Mouse (Mus musculus) liver, embryonic 12.5 days (tissue): ENCODE data around the gene Slc6a9. TPM values are rescaled to one million over a fixed set of nuclear protein-coding genes. Genes with fewer than 3 reads are reported as not detected.
A peak's percentile ranks its signal among the peaks of the same experiment; 100 is the strongest.

Experiments used
- ATAC-seq: fragments of 200-750 bp; cut with Nextera tagmentation; 2 replicates; pipeline ENCODE4 v1.8.0; 2017; ENCODE audit warnings: moderate number of reproducible peaks, mild to moderate bottlenecking, moderate library complexity
- H3K27ac ChIP-seq: fragments of 300-500 bp; sonication (generic); 2 replicates; pipeline ENCODE4 v1.5.1; 2016; ENCODE audit warnings: mild to moderate bottlenecking
- H3K27me3 ChIP-seq: fragments of 300-500 bp; sonication (generic); replicated peaks from 2 replicates; pipeline ENCODE4 v1.6.1; 2016; ENCODE audit warnings: mild to moderate bottlenecking, moderate library complexity
- H3K36me3 ChIP-seq: fragments of 300-500 bp; sonication (generic); 2 replicates; pipeline ENCODE4 v1.6.1; 2016; ENCODE audit warnings: mild to moderate bottlenecking, moderate library complexity
- H3K4me1 ChIP-seq: fragments of 300-500 bp; sonication (generic); 2 replicates; pipeline ENCODE4 v1.6.1; 2016
- H3K4me2 ChIP-seq: fragments of 300-500 bp; sonication (generic); 2 replicates; pipeline ENCODE4 v1.6.1; 2016; ENCODE audit warnings: mild to moderate bottlenecking, moderate library complexity
- H3K4me3 ChIP-seq: fragments of 300-500 bp; sonication (generic); 2 replicates; pipeline ENCODE4 v1.5.1; 2016; ENCODE audit warnings: mild to moderate bottlenecking, moderate library complexity
- H3K9ac ChIP-seq: fragments of 300-500 bp; sonication (generic); 2 replicates; pipeline ENCODE4 v1.6.1; 2016; ENCODE audit warnings: mild to moderate bottlenecking, moderate library complexity
- H3K9me3 ChIP-seq: fragments of 300-500 bp; sonication (generic); replicated peaks from 2 replicates; pipeline ENCODE4 v1.6.1; 2016; ENCODE audit warnings: mild to moderate bottlenecking, moderate library complexity
- WGBS: fragments of 180-500 bp; shearing (Covaris S2); methylation state at CpG from one replicate; pipeline ENCODE4 v1.1.7; 2016; ENCODE audit not compliant: insufficient replicate concordance; 5-methylcytosine and 5-hydroxymethylcytosine counted together
- polyA plus RNA-seq: library from polyadenylated mRNA; unstranded; fragments of >200 nt; fragmentation: Nextera tagmentation; extraction: Ambion mirVana; gene quantifications from 2 replicates; pipeline ENCODE4 v1.2.1, GENCODE M21; 2016

Gene Slc6a9
- polyA plus RNA-seq, 1 experiment from 2014 or later, result 52.8 TPM

- Histone ChIP-seq H3K27me3 (no peaks in the 10 kb centered on the region), H3K36me3 (peaks cover 99% of the 10 kb centered on the region), H3K4me3 (no peak overlapping the region), H3K27ac (peak overlapping the region; percentile 36; the same call in 1 of the 2 replicates), H3K4me2 (no peak overlapping the region), H3K4me1 (peaks cover 55% of the 10 kb centered on the region), H3K9ac (no peak overlapping the region), H3K9me3 (no peaks in the 10 kb centered on the region)
- 81% methylated on average over 3 of the region's 3 CpGs for WGBS
- ATAC-seq, result no peak
Observed at GRCm38 (mm10) chr4:117841566-117841965, 7.3 kb downstream of the Slc6a9 start.

DNA sequence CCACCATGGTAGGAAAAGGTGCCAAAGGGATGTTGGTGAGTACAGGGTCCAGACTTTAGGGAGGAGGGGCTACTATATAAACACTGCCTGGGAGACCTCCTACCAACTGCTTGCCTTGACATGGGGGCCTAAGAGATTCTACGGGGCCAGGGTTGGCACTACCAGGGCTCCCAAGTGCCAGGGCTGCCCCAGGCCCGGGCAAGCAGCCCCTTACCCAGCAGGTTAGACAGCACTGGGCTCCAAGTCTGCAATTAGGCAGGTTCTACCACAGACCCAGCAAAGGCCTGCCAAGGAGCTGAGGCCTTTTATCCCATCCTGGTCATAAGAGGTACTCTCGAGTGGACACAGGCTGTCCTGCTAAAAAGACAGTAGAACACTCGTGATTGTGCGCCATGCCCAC is 8.8 kb downstream of the Slc6a9 start:
- H3K27ac ChIP-seq, result no peak overlapping the region
- no peak overlapping the region for H3K9ac ChIP-seq
- H3K4me1 ChIP-seq, result peaks cover 54% of the 10 kb centered on the region
- no peaks in the 10 kb centered on the region for H3K9me3 ChIP-seq
- no peak overlapping the region for H3K4me2 ChIP-seq
- H3K4me3 ChIP-seq, result no peak overlapping the region
- peaks cover 100% of the 10 kb centered on the region for H3K36me3 ChIP-seq
- no peak for ATAC-seq
- H3K27me3 ChIP-seq, result no peaks in the 10 kb centered on the region
- WGBS, result 90% methylated on average over 5 of the region's 5 CpGs

GRCm38 (mm10) chr4:117844467-117844866 is 10.2 kb downstream of the Slc6a9 start:
- WGBS, result 87% methylated on average over 5 of the region's 5 CpGs
- H3K36me3 ChIP-seq, result peaks cover 100% of the 10 kb centered on the region

GRCm38 (mm10) chr4:117845316-117845715 is 11.0 kb downstream of the Slc6a9 start:
- WGBS, result 88% methylated on average over 11 of the region's 11 CpGs
- Histone ChIP-seq H3K27ac (no peak overlapping the region), H3K9me3 (no peaks in the 10 kb centered on the region), H3K4me2 (no peak overlapping the region), H3K4me3 (no peak overlapping the region), H3K4me1 (peaks cover 40% of the 10 kb centered on the region), H3K36me3 (peaks cover 100% of the 10 kb centered on the region), H3K9ac (no peak overlapping the region; the same call in 1 of the 2 replicates), H3K27me3 (0 out of 2 replicates have a peak, but pooled peaks cover 11% of the 10 kb centered on the region)
- ATAC-seq, result no peak

More at GRCm38 (mm10) chr4:117844467-117844866, 10.2 kb downstream of the Slc6a9 start:
- Histone ChIP-seq H3K4me3 (no peak overlapping the region), H3K27me3 (0 out of 2 replicates have a peak, but pooled peaks cover 5% of the 10 kb centered on the region), H3K9ac (no peak overlapping the region), H3K4me1 (peaks cover 49% of the 10 kb centered on the region), H3K27ac (no peak overlapping the region; the same call in 1 of the 2 replicates), H3K9me3 (no peaks in the 10 kb centered on the region), H3K4me2 (no peak overlapping the region)
- no peak for ATAC-seq

DNA sequence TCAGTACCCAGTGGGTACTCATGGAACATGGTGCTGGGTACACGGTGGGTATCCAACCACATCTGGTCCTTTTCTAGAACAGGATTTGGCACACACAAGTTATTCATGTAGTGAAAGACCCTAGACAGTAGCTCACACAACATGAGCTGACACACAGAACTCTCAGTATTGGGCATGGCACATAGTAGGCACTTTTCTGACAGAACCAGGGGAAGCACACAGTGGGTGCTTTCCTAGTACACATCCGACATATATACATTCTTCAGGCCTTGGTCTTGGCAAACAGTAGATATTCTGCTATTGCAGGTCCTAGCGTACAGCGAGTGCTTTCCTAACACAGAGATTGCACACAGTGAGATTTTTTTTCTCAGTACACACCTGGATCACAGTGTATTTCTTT is 12.0 kb downstream of the Slc6a9 start:
- H3K4me3 ChIP-seq, result no peak overlapping the region
- H3K36me3 ChIP-seq, result peaks cover 100% of the 10 kb centered on the region
- H3K9me3 ChIP-seq, result no peaks in the 10 kb centered on the region
- peaks cover 31% of the 10 kb centered on the region for H3K4me1 ChIP-seq
- no peak overlapping the region for H3K9ac ChIP-seq
- no peak overlapping the region for H3K27ac ChIP-seq
- no peak overlapping the region for H3K4me2 ChIP-seq
- H3K27me3 ChIP-seq, result 0 out of 2 replicates have a peak, but pooled peaks cover 12% of the 10 kb centered on the region
- 93% methylated on average over 4 of the region's 4 CpGs for WGBS
- no peak for ATAC-seq

GRCm38 (mm10) chr4:117847011-117847410 is 12.7 kb downstream of the Slc6a9 start:
- Histone ChIP-seq H3K4me2 (no peak overlapping the region), H3K36me3 (peaks cover 100% of the 10 kb centered on the region), H3K27ac (peak overlapping the region; percentile 48; the same call in 1 of the 2 replicates), H3K27me3 (0 out of 2 replicates have a peak, but pooled peaks cover 12% of the 10 kb centered on the region), H3K4me3 (no peak overlapping the region), H3K9me3 (no peaks in the 10 kb centered on the region), H3K9ac (peak overlapping the region; percentile 50; the same call in 1 of the 2 replicates), H3K4me1 (peaks cover 31% of the 10 kb centered on the region)
- ATAC-seq, result no peak
- WGBS, result 85% methylated on average over 2 of the region's 2 CpGs

DNA sequence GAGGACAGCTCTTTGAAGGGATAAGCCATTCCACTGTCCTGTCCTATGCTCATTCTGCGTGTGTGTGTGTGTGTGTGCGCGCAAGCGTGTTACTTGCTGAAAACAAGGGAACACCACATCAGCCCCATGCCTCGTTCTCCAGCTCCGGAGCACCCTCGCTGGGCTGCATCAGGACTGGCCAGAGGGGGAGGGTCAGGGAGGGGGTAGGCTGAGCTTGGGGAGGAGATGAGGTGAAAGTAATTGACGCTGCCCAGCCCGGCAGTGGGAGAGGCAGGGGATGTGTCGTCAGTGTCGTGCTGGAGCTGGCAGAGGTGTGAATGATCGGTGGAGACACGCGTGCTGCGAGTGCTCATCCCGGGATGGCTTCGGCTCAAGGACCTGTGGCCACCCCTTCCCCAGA is 14.8 kb downstream of the Slc6a9 start:
- 77% methylated on average over 17 of the region's 17 CpGs for WGBS
- peaks cover 100% of the 10 kb centered on the region for H3K36me3 ChIP-seq
- no peak overlapping the region for H3K4me2 ChIP-seq
- no peak overlapping the region for H3K27ac ChIP-seq
- H3K9ac ChIP-seq, result no peak overlapping the region
- no peak overlapping the region for H3K4me3 ChIP-seq
- no peak for ATAC-seq
- H3K9me3 ChIP-seq, result no peaks in the 10 kb centered on the region
- 0 out of 2 replicates have a peak, but pooled peaks cover 12% of the 10 kb centered on the region for H3K27me3 ChIP-seq
- peaks cover 50% of the 10 kb centered on the region for H3K4me1 ChIP-seq

DNA sequence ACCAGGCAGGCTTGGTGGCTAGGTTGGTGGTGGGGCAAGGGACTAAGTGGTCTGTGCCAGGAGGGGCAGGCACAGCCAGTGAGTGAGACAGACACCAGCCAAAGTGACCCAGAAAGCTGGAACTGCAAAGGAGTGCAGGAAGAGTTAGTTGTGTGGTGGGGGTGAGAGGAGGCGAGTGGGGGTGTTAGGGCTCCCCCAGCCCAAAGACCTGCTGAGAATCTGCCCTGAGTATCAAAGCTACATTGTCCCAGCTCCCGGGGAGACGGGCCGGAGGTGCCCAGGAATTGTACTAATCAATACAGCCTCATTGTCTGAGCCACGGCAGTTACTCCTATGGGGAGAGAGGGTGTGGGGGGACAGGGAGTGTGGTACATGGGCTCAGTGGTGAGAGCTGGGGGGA is 15.2 kb downstream of the Slc6a9 start:
- H3K27me3 ChIP-seq, result 0 out of 2 replicates have a peak, but pooled peaks cover 12% of the 10 kb centered on the region
- H3K27ac ChIP-seq, result no peak overlapping the region
- 88% methylated on average over 5 of the region's 5 CpGs for WGBS
- peaks cover 50% of the 10 kb centered on the region for H3K4me1 ChIP-seq
- H3K9ac ChIP-seq, result no peak overlapping the region
- peaks cover 100% of the 10 kb centered on the region for H3K36me3 ChIP-seq
- H3K4me3 ChIP-seq, result no peak overlapping the region
- ATAC-seq, result no peak
- no peaks in the 10 kb centered on the region for H3K9me3 ChIP-seq
- no peak overlapping the region for H3K4me2 ChIP-seq

DNA sequence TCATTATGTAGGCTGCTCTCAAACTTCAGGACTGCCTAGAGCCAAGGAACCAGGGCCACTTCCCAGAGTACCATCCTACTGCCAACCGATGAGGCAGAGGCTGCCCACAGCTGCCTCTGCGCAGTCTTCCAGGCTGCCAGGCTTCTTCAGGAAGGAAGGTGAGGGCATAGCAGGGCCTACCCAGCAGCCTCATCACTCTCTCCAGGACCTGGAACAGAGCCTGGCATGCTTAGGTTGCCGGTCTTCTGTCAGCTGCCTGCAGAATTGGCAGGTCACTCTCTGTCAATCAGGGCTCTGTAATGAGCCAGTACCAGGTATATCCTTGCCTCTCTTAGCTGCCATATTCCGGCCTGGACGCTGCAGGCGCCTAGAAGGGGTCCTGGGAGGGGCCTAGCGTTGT is 15.9 kb downstream of the Slc6a9 start:
- Histone ChIP-seq H3K27ac (0 out of 2 replicates have a peak overlapping the region, but pooled peaks have one; percentile 15), H3K4me1 (peaks cover 50% of the 10 kb centered on the region), H3K4me3 (no peak overlapping the region), H3K9ac (no peak overlapping the region), H3K27me3 (0 out of 2 replicates have a peak, but pooled peaks cover 12% of the 10 kb centered on the region), H3K9me3 (no peaks in the 10 kb centered on the region), H3K4me2 (no peak overlapping the region), H3K36me3 (peaks cover 100% of the 10 kb centered on the region)
- no peak for ATAC-seq
- WGBS, result 87% methylated on average over 7 of the region's 7 CpGs

GRCm38 (mm10) chr4:117850871-117851270 is 16.6 kb downstream of the Slc6a9 start:
- 80% methylated on average over 7 of the region's 7 CpGs for whole genome bisulfite sequencing
- Histone ChIP-seq H3K36me3 (peaks cover 100% of the 10 kb centered on the region), H3K9me3 (no peaks in the 10 kb centered on the region), H3K27ac (peak overlapping the region; percentile 33; the same call in 1 of the 2 replicates), H3K27me3 (0 out of 2 replicates have a peak, but pooled peaks cover 12% of the 10 kb centered on the region), H3K9ac (no peak overlapping the region), H3K4me3 (no peak overlapping the region), H3K4me1 (peaks cover 50% of the 10 kb centered on the region), H3K4me2 (no peak overlapping the region)
- no peak for ATAC-seq

DNA sequence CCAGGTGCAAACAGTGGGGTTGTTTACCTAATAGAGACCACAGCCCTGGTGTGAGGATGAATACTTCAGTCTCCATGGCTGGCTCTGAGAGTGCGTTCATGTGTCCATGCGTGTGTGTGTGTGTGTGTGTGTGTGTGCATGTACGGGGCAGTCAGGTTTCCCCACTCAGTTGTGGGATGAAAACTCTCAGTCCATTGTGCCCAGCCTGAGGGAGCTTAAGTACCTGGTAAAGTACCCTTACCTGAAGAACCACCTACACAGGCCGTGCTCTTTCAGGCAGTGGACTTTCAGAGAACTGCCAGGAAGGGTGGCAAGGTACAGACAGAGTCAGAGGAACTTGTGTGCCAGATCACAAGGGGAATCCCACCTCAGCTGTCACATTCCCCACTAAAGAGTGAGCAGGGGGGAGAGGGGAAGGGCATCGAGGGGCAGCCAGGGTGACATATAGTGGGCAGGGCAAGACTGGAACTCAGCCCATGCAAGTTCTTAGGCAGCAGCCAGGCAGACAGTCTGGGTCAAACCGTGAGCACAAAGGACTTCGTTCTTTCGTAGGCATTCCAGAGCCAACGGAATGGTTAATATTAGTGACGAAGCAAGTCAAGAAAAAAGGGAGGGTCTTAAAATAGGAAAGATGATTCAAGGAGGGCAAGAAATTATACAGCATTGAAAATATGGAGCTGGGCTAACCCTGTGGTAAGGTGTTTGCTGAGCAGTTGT is 18.0 kb downstream of the Slc6a9 start:
- ATAC-seq, result no peak
- no peaks in the 10 kb centered on the region for H3K9me3 ChIP-seq
- H3K36me3 ChIP-seq, result peaks cover 100% of the 10 kb centered on the region
- 91% methylated on average over 10 of the region's 10 CpGs for WGBS
- no peak overlapping the region for H3K27ac ChIP-seq
- peaks cover 47% of the 10 kb centered on the region for H3K4me1 ChIP-seq
- no peak overlapping the region for H3K4me2 ChIP-seq
- no peak overlapping the region for H3K9ac ChIP-seq
- H3K4me3 ChIP-seq, result no peak overlapping the region
- 0 out of 2 replicates have a peak, but pooled peaks cover 12% of the 10 kb centered on the region for H3K27me3 ChIP-seq

DNA sequence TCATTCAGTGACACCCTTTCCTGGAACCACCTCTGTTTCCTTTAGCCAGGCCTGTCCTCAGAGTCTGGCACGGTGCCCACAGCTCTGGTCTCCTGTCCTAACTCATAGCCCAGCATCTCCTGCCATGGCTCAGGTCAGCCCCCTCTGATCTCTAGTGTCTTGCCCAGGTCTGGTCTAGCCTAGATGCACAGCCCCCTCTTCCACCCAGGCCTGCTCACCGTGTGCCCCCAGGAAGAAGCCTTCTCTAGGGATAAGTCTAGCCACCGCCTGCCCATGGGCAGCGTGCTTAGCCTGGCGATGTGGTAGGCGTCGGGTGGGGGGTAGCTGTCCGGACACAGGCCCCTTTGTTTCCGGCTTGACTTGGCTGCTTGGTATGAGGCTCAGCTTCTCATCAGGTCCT is 20.8 kb downstream of the Slc6a9 start:
- H3K4me3 ChIP-seq, result no peak overlapping the region
- H3K9ac ChIP-seq, result no peak overlapping the region
- H3K27ac ChIP-seq, result no peak overlapping the region
- peaks cover 100% of the 10 kb centered on the region for H3K36me3 ChIP-seq
- ATAC-seq, result no peak
- WGBS, result 86% methylated on average over 9 of the region's 9 CpGs
- H3K4me2 ChIP-seq, result no peak overlapping the region
- H3K9me3 ChIP-seq, result no peaks in the 10 kb centered on the region
- peaks cover 47% of the 10 kb centered on the region for H3K4me1 ChIP-seq
- 0 out of 2 replicates have a peak, but pooled peaks cover 3% of the 10 kb centered on the region for H3K27me3 ChIP-seq
